Mouse (Mus musculus) kidney, adult 9 months (tissue): ENCODE results near the gene Cdc27.
A peak's percentile ranks its signal among the peaks of the same experiment; 100 is the strongest.
"Not testable (repeated sequence)": the region's sequence is repeated elsewhere in the genome, so short reads cannot be mapped to it uniquely, and the experiment has no call there.

Experiments used
- DNase-seq: peaks from one replicate; pipeline ENCODE4 v3.0.0; 2022

Gene Cdc27

DNA sequence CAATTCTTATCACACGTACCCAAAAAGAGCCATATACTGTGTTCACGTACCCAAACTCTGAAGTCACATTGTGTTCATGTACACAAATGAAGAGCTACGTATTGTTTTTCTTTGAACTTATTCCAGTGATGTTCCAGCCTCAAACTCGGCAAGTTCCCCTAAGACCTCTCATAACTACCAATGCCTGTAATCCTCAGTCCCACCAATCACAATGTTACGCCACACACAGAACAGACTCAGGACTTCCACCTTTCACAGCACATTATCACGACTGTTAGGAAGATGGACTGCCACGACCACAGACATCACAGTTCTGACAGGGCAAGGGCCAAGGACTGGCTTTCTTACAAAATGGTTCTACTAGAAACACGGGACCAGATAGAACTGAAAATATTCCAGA, 20.1 kb upstream of the Cdc27 start:
- DNase-seq, result not testable (repeated sequence)

DNA sequence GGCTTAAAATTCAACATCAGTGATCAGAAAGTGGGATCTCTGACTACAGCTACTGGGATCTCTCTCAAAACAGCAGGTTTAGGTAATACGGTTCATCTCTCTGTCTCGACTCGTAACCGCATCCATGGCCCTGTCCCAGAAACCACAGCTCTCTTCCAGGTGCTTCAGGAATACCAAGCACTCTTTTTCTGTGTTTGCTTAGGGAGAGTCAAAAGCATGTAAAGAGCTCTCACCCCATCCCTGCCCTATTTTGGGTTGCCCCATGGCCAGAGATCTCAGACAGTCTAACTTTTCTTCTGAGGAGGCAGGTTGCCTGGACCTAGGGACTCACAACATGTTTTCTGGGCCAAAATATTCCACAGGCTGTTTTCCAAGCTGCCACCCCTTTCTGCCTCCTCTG, 17.9 kb upstream of the Cdc27 start:
- no peak for DNase-seq

GRCm38 (mm10) chr11:104567736-104568135, 17.3 kb upstream of the Cdc27 start:
- DNase-seq, result no peak

GRCm38 (mm10) chr11:104566796-104567195, 16.4 kb upstream of the Cdc27 start:
- no peak for DNase-seq

DNA sequence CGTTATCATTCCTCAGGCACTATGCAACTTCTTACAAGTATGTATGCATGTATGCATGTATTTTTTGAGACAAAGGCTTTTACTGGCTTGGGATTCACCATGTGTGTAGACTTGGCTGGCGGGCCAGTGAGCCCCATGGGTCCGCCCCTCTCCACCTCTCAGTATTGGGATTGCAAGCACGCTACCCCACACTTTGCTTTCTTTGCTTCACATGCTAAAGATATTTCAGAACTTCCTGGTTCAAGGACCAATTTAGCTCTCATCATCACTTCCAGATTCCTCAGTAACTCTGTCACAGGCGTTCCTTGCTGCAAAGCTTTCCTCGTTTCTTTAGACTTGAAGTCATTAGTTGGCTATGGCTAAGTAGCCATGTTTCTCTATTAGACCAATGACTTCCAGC, 15.7 kb upstream of the Cdc27 start:
- no peak for DNase-seq

DNA sequence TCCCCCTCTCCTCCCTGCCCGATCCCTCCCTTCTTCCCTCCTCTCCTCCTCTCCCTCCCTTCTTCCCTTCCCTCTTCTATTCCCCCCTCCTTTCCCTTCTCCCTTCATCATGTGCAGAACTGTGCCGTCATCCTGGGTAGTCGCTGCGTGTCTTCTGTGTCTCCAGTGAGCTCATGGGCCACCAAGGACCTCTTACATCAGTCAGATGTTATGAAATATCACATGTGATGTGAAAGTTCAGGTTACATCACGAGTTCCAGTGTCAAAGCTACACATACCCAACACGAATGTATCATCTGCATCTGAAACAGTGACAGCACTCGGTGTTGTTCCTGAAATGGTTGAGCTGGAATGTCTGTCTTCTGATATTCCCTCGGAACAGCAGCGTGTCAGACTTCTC, 14.8 kb upstream of the Cdc27 start:
- no peak for DNase-seq

GRCm38 (mm10) chr11:104563496-104563895, 13.1 kb upstream of the Cdc27 start:
- DNase-seq, result no peak

DNA sequence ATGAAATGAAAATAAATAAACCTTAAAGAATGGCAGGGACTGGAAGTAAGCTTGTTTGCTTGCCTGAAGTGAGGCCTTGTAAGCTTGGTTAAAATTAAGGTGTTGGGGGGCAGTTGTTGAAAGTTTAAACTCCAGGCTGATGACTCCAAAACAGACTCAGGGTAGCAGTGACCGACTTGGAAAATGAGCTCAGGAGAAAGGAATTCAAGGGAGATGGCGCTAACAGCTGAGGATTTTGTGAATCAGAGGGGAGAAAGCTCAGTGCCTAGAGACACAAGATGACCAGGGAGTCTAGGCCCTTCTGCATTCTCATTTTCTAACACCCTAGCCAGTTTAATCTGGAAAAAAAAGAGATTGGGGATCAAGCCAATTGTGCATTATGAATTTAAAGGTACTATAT, 10.6 kb upstream of the Cdc27 start:
- no peak for DNase-seq

GRCm38 (mm10) chr11:104558651-104559403, 8.4 kb upstream of the Cdc27 start:
- DNase-seq, result no peak

- DNase-seq, result no peak
Observed at GRCm38 (mm10) chr11:104558065-104558464, 7.6 kb upstream of the Cdc27 start.

- DNase-seq, result peak; percentile 35
Observed at GRCm38 (mm10) chr11:104549438-104550405, 698 bp downstream of the Cdc27 start.

DNA sequence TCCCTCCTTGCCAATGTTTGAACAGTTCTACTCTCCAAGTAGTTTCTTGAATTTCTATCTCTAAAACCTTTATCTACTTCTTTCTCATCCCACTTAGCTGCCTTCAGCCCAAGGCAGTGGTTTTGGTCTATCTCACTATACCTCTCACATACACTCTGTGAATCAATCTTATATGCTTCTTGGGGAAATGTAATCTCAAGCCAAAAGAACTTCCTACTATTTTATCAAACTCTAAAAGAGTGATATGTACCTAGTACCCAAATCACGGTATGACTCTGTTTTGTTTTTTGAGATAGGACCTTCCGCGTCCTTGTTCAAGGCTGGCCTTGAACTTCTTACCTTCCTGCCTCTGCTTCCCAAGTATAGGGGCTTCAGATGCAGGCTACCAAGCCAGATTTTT, 2.9 kb downstream of the Cdc27 start:
- no peak for DNase-seq

DNA sequence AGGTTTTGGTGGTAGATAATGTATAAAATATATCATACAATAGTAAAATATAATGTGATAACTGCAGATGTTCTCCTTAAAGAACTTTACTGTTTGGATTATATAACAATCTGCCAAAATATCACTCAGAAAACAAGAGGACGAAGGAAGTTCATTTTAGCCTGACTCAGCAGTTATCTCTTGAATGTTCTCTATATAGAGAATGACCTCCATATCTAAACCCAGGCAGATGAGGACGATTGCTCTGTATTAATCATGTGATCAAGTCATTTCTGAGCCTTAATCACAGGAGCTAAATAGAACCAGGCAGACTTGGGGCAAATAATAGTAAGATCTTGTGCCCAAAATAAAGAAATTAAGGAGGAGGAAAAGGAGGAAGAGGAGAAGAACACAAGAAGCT, 5.9 kb downstream of the Cdc27 start:
- no peak for DNase-seq

GRCm38 (mm10) chr11:104543337-104543736, 7.1 kb downstream of the Cdc27 start:
- DNase-seq, result not testable (repeated sequence)

DNA sequence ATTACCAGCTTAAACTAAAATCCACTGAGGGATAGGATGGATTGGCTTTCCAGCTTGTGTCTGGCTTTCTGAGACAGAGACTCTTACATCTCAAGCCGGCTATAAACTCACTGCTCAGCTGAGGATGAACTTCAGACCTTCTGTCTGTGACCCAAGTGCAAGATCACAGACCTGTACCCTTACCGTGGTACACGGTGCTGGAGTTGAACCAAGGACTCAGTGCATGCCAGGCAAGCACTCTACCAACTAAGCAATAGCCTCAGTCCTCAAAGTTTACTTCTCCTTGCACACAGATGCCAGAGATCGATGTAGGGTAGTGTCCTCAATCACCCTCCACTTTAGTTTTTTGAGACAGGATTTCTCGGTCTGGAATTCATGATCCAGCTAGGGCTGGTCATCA, 10.6 kb downstream of the Cdc27 start:
- DNase-seq, result peak; percentile 19

DNA sequence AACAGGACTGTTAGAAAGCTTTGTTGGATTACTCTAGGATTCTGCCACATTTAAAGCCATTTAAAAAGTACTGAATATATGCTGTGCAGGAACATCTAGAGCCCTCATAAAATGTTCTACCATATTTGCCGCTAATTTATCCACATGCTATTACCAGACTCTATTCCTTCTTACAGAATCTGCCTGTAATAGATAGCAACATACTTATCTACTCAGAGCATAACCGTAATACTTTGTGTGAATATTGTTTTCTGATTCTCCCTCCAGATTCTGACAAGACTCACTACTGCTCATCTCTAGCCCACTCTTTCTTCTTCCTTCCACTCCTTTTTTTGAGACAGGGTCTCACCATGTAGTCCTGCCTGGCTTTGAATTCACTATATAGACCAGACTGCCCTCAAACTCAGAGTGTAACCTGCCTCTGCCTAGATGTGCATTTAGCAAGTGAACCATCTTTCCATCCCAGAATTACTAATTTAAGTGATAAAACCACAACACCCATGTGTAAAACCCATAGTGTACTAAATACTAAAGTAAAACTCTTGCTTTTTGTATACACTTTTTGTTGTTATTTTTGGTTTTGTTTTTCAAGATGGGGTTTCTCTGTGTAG, 12.4 kb downstream of the Cdc27 start:
- DNase-seq, result no peak

GRCm38 (mm10) chr11:104536843-104537242, 13.6 kb downstream of the Cdc27 start:
- DNase-seq, result no peak

- DNase-seq, result no peak
Observed at GRCm38 (mm10) chr11:104525935-104526334, 24.5 kb downstream of the Cdc27 start.

GRCm38 (mm10) chr11:104512436-104512835, 38.0 kb downstream of the Cdc27 start:
- DNase-seq, result no peak

- DNase-seq, result peak; percentile 19
Observed at GRCm38 (mm10) chr11:104510606-104511005, 39.8 kb downstream of the Cdc27 start.

DNA sequence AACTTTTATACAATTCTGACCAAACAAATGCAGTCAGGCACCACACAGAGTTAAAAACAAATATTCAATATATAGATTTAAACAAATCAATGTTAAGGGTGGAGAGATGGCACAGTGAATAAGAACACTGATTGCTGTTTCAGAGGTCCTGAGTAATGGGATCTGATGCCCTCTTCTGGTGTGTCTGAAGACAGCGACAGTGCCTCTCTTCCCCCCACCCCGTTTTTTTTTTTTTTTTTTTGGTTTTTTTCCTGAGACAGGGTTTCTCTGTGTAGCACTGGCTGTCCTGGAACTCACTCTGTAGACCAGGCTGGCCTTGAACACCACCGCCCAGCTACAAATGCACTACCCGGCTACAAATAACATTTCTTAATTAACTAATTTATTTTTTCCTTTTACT, 42.0 kb downstream of the Cdc27 start:
- DNase-seq, result no peak

- no peak for DNase-seq
Observed at GRCm38 (mm10) chr11:104488292-104488691, 62.1 kb downstream of the Cdc27 start.

DNA sequence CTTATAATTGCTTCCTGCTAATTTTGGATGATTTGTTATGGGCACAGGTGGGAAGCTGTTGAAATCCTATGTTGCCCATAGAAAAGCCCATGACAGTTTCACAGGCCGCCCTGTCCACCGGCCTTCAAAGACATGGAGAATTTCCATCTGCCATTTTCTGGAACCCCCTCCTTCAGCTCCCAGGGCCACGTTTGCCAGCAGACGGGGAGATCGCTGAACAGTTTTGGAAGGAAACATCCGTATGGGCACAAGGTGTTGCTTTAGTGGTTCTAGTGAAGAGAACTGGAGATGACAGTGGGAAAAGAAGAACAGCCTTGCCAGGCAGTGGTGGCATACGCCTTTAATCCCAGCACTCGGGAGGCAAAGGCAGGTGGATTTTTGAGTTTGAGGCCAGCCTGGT, 68.4 kb downstream of the Cdc27 start:
- DNase-seq, result no peak

DNA sequence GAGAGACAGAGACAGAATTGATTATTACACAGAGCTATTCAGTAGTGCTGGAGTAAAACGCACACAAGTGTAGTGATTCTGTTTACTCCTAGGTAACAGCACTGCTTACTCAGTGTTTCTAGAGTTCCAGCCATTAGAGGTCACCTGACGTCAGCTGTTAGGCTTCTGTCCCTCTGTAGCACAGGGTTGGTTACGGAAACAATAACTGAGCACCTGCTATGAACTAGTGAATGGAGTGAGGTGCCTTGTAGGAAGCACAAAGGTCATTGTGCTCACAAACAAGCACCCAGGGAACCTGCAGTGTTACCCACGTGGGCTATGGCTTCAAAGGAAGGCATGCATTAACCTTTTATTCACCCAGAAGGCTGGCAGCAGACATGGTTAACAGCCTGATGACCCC, 70.9 kb downstream of the Cdc27 start:
- DNase-seq, result no peak
